Mouse (Mus musculus): ENCODE measurements around the gene Plekha4. TPM values are rescaled to one million over a fixed set of nuclear protein-coding genes. Genes with fewer than 3 reads are reported as not detected.
"Not testable (repeated sequence)": the region's sequence is repeated elsewhere in the genome, so short reads cannot be mapped to it uniquely, and the experiment has no call there.

The Plekha4 gene
- polyA plus RNA-seq (2017; shearing (Covaris generic)): under 1 TPM in 1 of 2 experiments, not detected in 1; 0.20 TPM

GRCm38 (mm10) chr7:45525809-45526473 is at the start of gene Plekha4, which contains the start of gene Ppp1r15a:
TSS of gene Plekha4 (plus strand) at chr7:45526330.
TSS of gene Ppp1r15a (minus strand) at chr7:45526268.
- peak; percentile 82 for ATAC-seq

DNA sequence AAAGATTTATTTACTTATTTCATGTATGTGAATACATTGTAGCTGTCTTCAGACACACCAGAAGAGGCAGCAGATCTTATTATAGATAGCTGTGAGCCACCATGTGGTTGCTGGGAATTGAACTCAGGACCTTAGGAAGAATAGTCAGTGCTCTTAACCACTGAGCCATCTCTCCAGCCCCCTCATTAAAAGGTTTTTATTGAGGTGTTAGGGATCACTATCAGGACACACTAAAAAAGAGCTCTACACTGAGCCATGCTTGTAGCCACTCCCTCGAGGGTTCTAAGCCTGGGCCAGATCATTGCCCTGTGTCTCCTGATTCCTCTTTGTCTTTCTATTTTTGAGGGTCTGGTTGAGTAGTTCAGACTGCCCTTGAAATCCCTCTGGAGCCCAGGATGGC is 49.7 kb upstream of the Plekha4 start:
- no peak for ATAC-seq

GRCm38 (mm10) chr7:45477003-45477402 is 49.1 kb upstream of the Plekha4 start:
- ATAC-seq: peak; percentile 81

- no peak for ATAC-seq
Observed at GRCm38 (mm10) chr7:45478774-45479173, 47.4 kb upstream of the Plekha4 start.

- not testable (repeated sequence) for ATAC-seq
Observed at GRCm38 (mm10) chr7:45480310-45480709, 45.8 kb upstream of the Plekha4 start.

DNA sequence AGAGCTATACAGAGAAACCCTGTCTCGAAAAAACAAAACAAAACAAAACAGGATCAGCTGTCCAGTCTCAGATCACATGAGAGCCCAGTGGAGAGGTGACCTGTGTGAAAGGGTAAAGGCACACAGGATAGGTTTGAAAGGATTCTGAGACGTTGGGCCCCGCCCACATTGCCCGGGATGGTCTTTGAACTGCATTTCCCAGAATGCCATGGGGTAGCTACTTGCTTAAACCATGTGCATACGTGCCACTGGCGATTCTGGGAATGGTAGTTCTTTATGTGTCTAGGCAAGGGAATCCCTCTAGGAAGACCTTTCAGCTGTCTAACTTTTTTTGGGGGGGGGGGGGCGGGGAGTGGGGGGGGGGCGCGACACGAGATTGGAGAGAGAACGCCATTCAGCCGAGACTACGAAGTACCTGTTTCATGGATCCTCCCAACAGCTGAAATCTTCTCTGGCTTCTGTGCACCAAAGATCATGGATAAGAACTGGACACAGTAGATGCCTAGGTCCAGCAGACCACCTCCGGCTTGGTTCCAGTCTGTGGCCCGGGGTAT is 44.7 kb upstream of the Plekha4 start, which contains the start of gene Tulp2:
TSS of gene Tulp2 (plus strand) at position 504 of the 554 bp plus-strand sequence.
- ATAC-seq: peak; percentile 80

GRCm38 (mm10) chr7:45482166-45482565 is 44.0 kb upstream of the Plekha4 start:
- ATAC-seq: no peak

- not testable (repeated sequence) for ATAC-seq
Observed at GRCm38 (mm10) chr7:45484985-45485384, 41.1 kb upstream of the Plekha4 start.

DNA sequence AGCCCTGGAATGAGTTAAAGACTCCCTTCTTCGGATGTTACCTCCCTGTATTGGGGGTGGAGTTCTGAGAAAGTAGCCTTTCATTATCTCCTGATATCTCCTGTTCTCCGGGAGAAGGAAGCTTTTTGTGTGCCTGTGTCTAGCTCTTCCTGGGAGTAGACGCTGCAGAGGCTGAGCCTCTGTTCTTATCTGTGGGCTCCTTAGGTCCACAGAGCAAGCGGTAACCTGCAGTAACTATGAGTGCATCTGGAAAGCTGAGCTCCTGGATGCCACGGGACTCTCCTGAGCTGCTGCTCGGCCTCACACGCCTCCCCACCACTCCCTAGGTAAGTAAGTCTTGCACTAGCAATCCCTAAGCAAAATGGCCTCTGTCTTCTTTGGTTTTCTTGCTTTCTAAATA is 40.0 kb upstream of the Plekha4 start:
- ATAC-seq: no peak

DNA sequence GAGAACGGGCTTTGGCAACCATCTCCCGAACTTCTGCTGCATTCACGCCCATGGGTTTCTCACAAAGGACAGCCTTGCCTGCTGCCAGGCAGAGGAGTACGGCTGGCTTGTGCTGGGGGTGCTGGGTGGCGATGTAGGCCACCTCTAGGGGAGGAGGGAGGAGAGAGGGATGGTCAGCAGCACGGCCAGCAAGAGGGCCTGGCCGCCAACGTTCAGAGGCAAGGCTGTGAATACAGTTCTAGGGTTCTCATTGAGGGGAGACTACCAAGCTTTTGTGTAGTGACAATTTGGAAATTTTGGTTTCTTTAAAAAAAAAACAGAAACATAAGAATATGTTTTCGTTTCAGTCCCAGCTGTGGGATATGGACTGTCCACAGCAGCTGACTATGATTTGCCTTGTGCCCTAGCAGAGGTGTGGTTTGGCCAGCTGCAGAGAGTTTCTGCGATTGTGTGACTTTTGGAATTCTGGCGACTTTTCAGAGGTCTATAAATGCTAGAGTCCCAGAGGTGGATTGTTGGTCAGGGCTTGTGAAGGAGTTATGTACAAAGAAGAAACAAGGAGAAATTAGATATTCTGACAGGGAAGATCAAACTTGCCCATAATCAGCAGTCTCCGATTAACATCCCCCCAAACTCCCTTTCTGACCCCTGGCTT is 39.2 kb upstream of the Plekha4 start, which contains the start of gene Gm45808:
TSS of gene Gm45808 (minus strand) at position 51 of the 655 bp plus-strand sequence.
- ATAC-seq: no peak

GRCm38 (mm10) chr7:45487861-45488292 is 38.3 kb upstream of the Plekha4 start:
- no peak for ATAC-seq

DNA sequence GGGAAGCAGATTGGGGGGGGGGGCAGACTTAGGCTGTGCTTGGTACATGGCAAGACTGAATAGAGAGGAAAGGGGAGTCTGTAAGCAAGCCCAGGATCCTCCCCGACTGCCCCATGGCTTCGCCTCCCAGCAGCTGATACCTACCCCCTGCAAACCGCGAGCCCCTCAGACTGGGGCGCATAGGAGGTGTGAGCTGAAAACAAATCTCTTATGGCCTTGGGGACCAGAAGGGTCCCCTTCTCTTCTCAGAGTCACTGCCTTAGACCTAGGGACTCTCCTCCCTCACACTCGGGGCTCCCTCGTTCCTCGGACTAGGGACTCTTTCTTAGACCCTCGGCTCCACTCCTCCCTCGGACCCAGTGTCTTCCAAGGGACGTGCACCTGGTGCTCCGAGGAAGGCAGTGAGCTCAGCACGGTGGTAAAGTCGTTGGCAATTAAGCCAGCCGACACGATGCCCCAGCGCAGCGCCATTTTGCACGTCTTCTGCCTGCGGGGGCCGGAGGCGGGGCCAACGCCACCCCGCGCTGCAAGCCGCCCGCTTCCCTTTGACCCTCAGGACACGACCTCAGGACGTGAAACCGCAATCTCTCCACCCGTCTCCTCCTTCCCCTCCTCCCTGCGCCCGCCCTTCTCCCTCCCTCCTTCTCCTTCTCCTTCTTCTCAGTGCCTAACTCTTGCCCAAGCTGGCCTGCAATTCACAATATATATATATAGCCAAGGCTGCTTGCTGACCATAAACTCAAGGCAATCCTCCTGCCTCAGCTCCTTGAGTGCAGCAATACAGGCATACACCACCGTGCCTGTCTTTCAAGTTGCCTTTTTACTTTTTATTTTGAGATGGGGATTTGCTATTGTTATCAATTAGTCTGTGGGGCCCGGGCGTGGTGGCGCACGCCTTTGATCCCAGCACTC is 37.6 kb upstream of the Plekha4 start, which contains the start of gene Dhdh:
TSS of gene Dhdh (minus strand) at position 513 of the 912 bp plus-strand sequence.
- peak; percentile 56 for ATAC-seq

DNA sequence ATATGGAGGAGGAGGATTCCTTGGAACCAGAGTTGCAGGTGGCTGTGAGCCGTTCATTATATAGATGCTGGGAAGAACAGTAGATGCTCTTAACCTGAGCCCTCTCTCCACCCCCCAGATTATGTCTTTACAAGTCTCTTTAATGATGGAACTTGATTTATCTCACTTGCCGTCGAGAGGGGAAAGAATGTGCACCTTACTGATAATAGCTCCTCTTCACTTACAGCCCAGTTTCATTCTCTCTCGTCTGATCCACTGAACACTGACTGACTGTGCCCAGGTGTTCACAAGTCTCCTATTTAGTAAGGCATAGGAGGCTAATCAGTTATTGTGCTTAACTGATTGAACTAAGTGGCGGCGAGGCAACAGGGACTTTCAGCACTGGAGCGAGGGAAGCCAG is 36.6 kb upstream of the Plekha4 start:
- no peak for ATAC-seq

DNA sequence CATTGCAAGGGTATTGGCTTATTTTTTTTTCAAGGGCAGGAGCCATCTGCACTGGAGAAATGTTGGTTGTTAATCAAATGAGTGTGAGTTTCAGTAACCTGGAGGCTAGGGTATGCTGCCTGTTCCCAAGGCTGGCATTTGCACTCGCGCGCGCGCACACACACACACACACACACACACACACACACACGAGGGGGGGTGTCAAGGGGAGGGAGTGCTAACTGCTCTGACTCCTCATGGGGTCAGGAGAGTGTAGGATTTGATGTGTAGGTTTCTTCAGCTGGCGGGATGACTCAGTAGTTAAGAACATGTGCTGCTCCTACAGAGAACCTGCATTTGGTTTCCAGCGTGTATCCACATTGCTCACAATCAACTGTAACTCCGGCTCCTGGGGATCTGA is 35.3 kb upstream of the Plekha4 start:
- ATAC-seq: no peak

GRCm38 (mm10) chr7:45491264-45491663 is 34.9 kb upstream of the Plekha4 start:
- no peak for ATAC-seq

- ATAC-seq: no peak
Observed at GRCm38 (mm10) chr7:45492225-45492844, 33.8 kb upstream of the Plekha4 start.

DNA sequence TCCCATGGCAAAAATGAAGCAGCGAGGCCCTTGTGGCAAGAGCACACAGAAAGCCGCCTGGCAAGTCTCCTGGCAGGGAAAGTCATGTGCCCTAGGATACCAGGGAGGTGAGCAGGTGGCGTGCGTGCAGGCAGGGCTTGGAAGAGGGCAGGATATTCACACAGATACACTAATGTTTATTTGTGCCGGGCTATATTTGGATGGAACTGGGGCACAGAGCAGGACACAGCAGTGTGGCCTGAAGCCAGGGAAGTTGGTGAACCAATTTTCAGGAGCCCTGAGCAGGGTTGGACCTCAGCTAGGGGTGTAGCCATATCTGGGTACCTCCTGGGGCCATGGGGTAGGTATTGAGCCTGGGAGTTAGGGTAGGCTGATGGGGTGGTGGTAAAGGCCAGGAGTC is 33.2 kb upstream of the Plekha4 start:
- ATAC-seq: no peak

DNA sequence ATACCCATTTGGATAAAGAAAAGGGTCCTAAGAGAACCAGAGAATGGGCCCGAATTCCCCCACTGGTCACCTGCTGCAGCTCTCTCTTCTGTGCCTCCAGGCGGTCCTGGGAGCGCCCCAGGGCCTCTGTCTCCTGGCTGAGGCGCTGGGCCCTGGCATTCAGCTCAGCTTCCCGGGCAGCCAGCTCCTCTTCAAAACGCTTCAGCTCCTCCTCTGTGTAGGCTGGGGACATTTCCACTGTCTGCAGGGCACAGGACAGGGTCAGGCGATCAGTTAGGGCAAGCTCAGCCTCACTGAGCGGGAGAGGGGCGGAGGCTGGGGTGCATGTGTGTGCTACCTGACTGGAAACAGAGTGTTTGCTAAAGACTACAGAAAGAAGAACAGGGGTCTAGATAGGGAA is 31.6 kb upstream of the Plekha4 start:
- no peak for ATAC-seq

DNA sequence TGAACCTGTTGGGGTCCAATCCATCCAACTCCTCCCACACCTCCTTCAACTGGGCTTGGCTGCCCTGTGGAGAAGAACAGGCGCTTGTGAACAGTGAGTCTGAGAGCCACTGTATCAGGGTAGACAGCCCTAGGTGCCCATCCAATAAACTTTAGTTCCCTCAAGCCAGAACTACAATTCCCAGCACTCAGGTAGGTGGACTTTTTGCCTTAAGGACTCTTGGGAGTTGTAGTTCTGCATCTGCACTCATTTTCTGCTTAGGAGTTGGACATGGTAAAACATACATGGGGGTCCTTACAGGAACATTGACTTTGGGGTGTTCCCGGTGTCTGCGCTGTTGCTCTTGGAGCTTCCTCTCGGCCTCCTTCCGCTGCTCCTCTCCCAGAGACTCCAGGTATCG is 27.7 kb upstream of the Plekha4 start:
- no peak for ATAC-seq

DNA sequence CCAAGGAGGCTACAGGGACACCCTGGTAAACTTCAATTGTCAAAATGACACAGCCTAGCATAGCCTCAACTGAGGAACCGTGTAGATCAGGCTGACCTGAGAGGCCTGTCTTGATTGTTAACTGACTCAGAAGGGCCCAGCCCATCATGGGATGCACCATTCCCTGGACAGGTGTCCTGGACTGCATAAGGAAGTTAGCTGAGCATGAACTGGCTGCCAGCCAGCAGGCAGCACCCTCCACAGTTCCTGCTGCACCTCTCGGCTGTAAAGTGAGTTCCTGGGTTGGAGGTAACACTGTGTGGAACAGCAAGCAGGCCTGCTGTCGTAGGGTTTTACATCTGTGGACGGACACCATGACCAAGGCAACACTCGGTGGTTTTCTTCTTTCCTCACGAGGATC is 18.5 kb upstream of the Plekha4 start:
- ATAC-seq: no peak

DNA sequence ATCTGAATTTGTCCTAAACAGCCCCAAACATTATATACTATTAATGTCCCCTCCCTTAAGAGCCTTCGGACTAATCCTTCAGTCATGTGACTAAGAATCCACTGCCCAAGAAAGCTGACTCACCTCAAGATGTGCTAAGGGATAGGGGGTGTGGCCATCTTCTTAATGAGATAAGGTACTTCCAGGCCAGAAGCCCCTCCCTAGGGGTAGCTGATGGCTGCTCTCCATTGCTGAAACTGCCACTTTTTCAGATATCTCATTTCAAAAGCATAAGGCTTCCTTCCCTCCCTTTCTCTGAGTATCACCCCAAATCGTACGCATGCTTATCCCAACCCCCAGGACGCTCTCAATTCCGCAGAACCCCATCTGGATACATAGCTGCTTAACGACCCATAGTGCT is 17.6 kb upstream of the Plekha4 start:
- no peak for ATAC-seq
